Mouse (Mus musculus) limb, embryonic 10.5 days (tissue): Measurements from ENCODE around the gene Anks4b. TPM values are rescaled to one million over a fixed set of nuclear protein-coding genes. Genes with fewer than 3 reads are reported as not detected.

ENCODE experiments used
- DNase-seq: peaks from one replicate; pipeline ENCODE4 v3.0.0-alpha.2; 2017; ENCODE audit warnings: low spot score
- H3K27ac ChIP-seq: fragments of 300-500 bp; sonication (generic); 2 replicates; pipeline ENCODE4 v1.5.1; 2016; ENCODE audit warnings: mild to moderate bottlenecking
- H3K27me3 ChIP-seq: fragments of 300-500 bp; sonication (generic); 2 replicates; pipeline ENCODE4 v1.6.1; 2016; ENCODE audit warnings: low read depth, mild to moderate bottlenecking; ENCODE audit not compliant: poor library complexity, severe bottlenecking
- H3K36me3 ChIP-seq: fragments of 300-500 bp; sonication (generic); 2 replicates; pipeline ENCODE4 v1.6.1; 2016; ENCODE audit warnings: mild to moderate bottlenecking, moderate library complexity
- H3K4me1 ChIP-seq: fragments of 300-500 bp; sonication (generic); 2 replicates; pipeline ENCODE4 v1.6.1; 2016
- H3K4me3 ChIP-seq: fragments of 300-500 bp; sonication (generic); 2 replicates; pipeline ENCODE4 v1.5.1; 2016; ENCODE audit warnings: mild to moderate bottlenecking, moderate library complexity
- H3K9me3 ChIP-seq: fragments of 300-500 bp; sonication (generic); replicated peaks from 2 replicates; pipeline ENCODE4 v1.6.1; 2016; ENCODE audit warnings: mild to moderate bottlenecking
- WGBS: fragments of 180-500 bp; shearing (Covaris S2); methylation state at CpG from one replicate; pipeline ENCODE4 v1.1.7; 2016; 5-methylcytosine and 5-hydroxymethylcytosine counted together
- polyA plus RNA-seq: library from polyadenylated mRNA; unstranded; fragments of >200 nt; fragmentation: Nextera tagmentation; extraction: Ambion mirVana; gene quantifications from 2 replicates; pipeline ENCODE4 v1.2.1, GENCODE M21; 2016

Anks4b gene
- polyA plus RNA-seq, 1 experiment from 2014 or later, result not detected

GRCm38 (mm10) chr7:120163581-120164251 is 9.9 kb upstream of the Anks4b start:
- Histone ChIP-seq H3K9me3 (no peaks in the 10 kb centered on the region), H3K4me1 (peaks cover 4% of the 10 kb centered on the region), H3K27ac (no peak overlapping the region), H3K36me3 (no peaks in the 10 kb centered on the region), H3K27me3 (no peaks in the 10 kb centered on the region), H3K4me3 (no peak overlapping the region)
- no peak for DNase-seq
- 93% methylated on average over 11 of the region's 11 CpGs for WGBS

- H3K27ac ChIP-seq, result no peak overlapping the region
- H3K27me3 ChIP-seq, result no peaks in the 10 kb centered on the region
- no peaks in the 10 kb centered on the region for H3K4me1 ChIP-seq
- no peak overlapping the region for H3K4me3 ChIP-seq
- H3K36me3 ChIP-seq, result no peaks in the 10 kb centered on the region
- no peak for DNase-seq
- 93% methylated on average over 1 of the region's 1 CpGs for WGBS
- no peaks in the 10 kb centered on the region for H3K9me3 ChIP-seq
Measured at GRCm38 (mm10) chr7:120172188-120172700, 1.4 kb upstream of the Anks4b start.

GRCm38 (mm10) chr7:120174723-120175504 is 1.3 kb downstream of the Anks4b start:
- H3K27ac ChIP-seq, result no peak overlapping the region
- no peaks in the 10 kb centered on the region for H3K4me1 ChIP-seq
- 85% methylated on average over 11 of the region's 11 CpGs for WGBS
- no peaks in the 10 kb centered on the region for H3K9me3 ChIP-seq
- no peaks in the 10 kb centered on the region for H3K36me3 ChIP-seq
- H3K4me3 ChIP-seq, result no peak overlapping the region
- no peak for DNase-seq
- no peaks in the 10 kb centered on the region for H3K27me3 ChIP-seq

- no peaks in the 10 kb centered on the region for H3K27me3 ChIP-seq
- 86% methylated on average over 3 of the region's 3 CpGs for WGBS
- no peak overlapping the region for H3K4me3 ChIP-seq
- H3K4me1 ChIP-seq, result no peaks in the 10 kb centered on the region
- DNase-seq, result no peak
- no peaks in the 10 kb centered on the region for H3K36me3 ChIP-seq
- no peak overlapping the region for H3K27ac ChIP-seq
- no peaks in the 10 kb centered on the region for H3K9me3 ChIP-seq
Measured at GRCm38 (mm10) chr7:120177611-120178010, 4.0 kb downstream of the Anks4b start.

- 21% methylated on average over 2 of the region's 2 CpGs for WGBS
Measured at GRCm38 (mm10) chr7:120178935-120179334, 5.3 kb downstream of the Anks4b start.

GRCm38 (mm10) chr7:120180547-120180946 is 6.9 kb downstream of the Anks4b start:
- Histone ChIP-seq H3K9me3 (no peaks in the 10 kb centered on the region), H3K4me3 (no peak overlapping the region), H3K36me3 (no peaks in the 10 kb centered on the region), H3K4me1 (no peaks in the 10 kb centered on the region), H3K27ac (no peak overlapping the region), H3K27me3 (no peaks in the 10 kb centered on the region)
- 92% methylated on average over 5 of the region's 5 CpGs for WGBS
- DNase-seq, result no peak

More at GRCm38 (mm10) chr7:120178935-120179334, 5.3 kb downstream of the Anks4b start:
- H3K4me3 ChIP-seq, result no peak overlapping the region
- DNase-seq, result no peak
- no peak overlapping the region for H3K27ac ChIP-seq
- H3K4me1 ChIP-seq, result no peaks in the 10 kb centered on the region
- no peaks in the 10 kb centered on the region for H3K9me3 ChIP-seq
- H3K36me3 ChIP-seq, result no peaks in the 10 kb centered on the region
- no peaks in the 10 kb centered on the region for H3K27me3 ChIP-seq

GRCm38 (mm10) chr7:120181401-120182230 is 8.0 kb downstream of the Anks4b start:
- no peaks in the 10 kb centered on the region for H3K9me3 ChIP-seq
- no peak for DNase-seq
- 96% methylated on average over 4 of the region's 4 CpGs for WGBS
- H3K4me3 ChIP-seq, result no peak overlapping the region
- H3K4me1 ChIP-seq, result no peaks in the 10 kb centered on the region
- no peaks in the 10 kb centered on the region for H3K36me3 ChIP-seq
- no peak overlapping the region for H3K27ac ChIP-seq
- no peaks in the 10 kb centered on the region for H3K27me3 ChIP-seq

- Histone ChIP-seq H3K27ac (no peak overlapping the region), H3K9me3 (no peaks in the 10 kb centered on the region), H3K27me3 (no peaks in the 10 kb centered on the region), H3K36me3 (no peaks in the 10 kb centered on the region), H3K4me1 (no peaks in the 10 kb centered on the region), H3K4me3 (no peak overlapping the region)
- no peak for DNase-seq
Measured at GRCm38 (mm10) chr7:120182891-120183290, 9.2 kb downstream of the Anks4b start.

GRCm38 (mm10) chr7:120188946-120189345 is 15.3 kb downstream of the Anks4b start:
- Histone ChIP-seq H3K27ac (no peak overlapping the region), H3K27me3 (no peaks in the 10 kb centered on the region), H3K4me3 (no peak overlapping the region), H3K9me3 (no peaks in the 10 kb centered on the region), H3K36me3 (no peaks in the 10 kb centered on the region), H3K4me1 (0 out of 2 replicates have a peak, but pooled peaks cover 3% of the 10 kb centered on the region)
- DNase-seq, result no peak
- 90% methylated on average over 5 of the region's 5 CpGs for WGBS

GRCm38 (mm10) chr7:120189369-120190149 is 15.9 kb downstream of the Anks4b start:
- Histone ChIP-seq H3K27ac (no peak overlapping the region), H3K27me3 (no peaks in the 10 kb centered on the region), H3K4me3 (no peak overlapping the region), H3K9me3 (no peaks in the 10 kb centered on the region), H3K36me3 (no peaks in the 10 kb centered on the region), H3K4me1 (0 out of 2 replicates have a peak, but pooled peaks cover 3% of the 10 kb centered on the region)
- DNase-seq, result no peak
- WGBS, result 86% methylated on average over 8 of the region's 8 CpGs

GRCm38 (mm10) chr7:120190150-120190665 is 16.6 kb downstream of the Anks4b start:
- 84% methylated on average over 8 of the region's 8 CpGs for WGBS
- no peak overlapping the region for H3K27ac ChIP-seq
- no peaks in the 10 kb centered on the region for H3K9me3 ChIP-seq
- H3K27me3 ChIP-seq, result no peaks in the 10 kb centered on the region
- H3K4me1 ChIP-seq, result 0 out of 2 replicates have a peak, but pooled peaks cover 3% of the 10 kb centered on the region
- no peak overlapping the region for H3K4me3 ChIP-seq
- DNase-seq, result no peak
- H3K36me3 ChIP-seq, result no peaks in the 10 kb centered on the region

GRCm38 (mm10) chr7:120192207-120192606 is 18.5 kb downstream of the Anks4b start:
- DNase-seq, result no peak
- Histone ChIP-seq H3K4me1 (0 out of 2 replicates have a peak, but pooled peaks cover 3% of the 10 kb centered on the region), H3K36me3 (no peaks in the 10 kb centered on the region), H3K27me3 (no peaks in the 10 kb centered on the region), H3K9me3 (no peaks in the 10 kb centered on the region), H3K4me3 (no peak overlapping the region), H3K27ac (no peak overlapping the region)
- WGBS, result 66% methylated on average over 3 of the region's 3 CpGs
